Mouse (Mus musculus): ENCODE data around the gene Grin3b.

DNA sequence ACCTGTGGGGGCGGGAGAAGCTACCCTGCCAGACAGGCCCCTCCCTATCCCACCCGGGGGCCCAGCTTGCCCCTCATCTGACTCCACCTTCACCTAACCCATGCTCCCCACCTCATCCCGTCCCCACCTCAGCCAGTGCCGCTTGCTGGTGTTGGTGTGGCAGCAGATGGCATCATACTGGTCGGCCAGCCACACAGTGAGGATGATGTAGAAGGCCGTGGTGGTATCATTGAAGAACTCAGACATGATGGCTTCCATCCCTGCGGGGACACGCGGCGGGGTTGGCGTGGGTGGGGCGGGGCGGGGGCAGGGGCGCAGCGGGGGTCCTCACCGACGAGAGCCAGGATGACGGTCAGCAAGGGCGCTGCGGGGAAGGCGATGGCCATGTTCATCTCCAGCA, 7.5 kb downstream of the Grin3b start:
- TF ChIP-seq CTCF (IDR thresholded peaks at IDR 0.05) (no peak), EP300 (IDR thresholded peaks at IDR 0.05) (no peak)

Measured in lung, postnatal 0 days (tissue).